Mouse (Mus musculus): Measurements from ENCODE around the gene Syt9. TPM values are rescaled to one million over a fixed set of nuclear protein-coding genes. Genes with fewer than 3 reads are reported as not detected.

The Syt9 gene
- total and polyA plus RNA-seq, 3 experiments, result not detected

- Histone ChIP-seq H3K4me1 (ENCODE audit: control insufficient read depth, insufficient read depth, low read length) (no peaks in the 10 kb centered on the region), H3K27me3 (ENCODE audit: control insufficient read depth, insufficient read depth, low read length) (no peaks in the 10 kb centered on the region), H3K79me2 (replicated peaks; ENCODE audit: control insufficient read depth, insufficient read depth, low read length) (no peaks in the 10 kb centered on the region), H3K27ac (no peak overlapping the region), H3K36me3 (ENCODE audit: control insufficient read depth, insufficient read depth, low read length) (no peaks in the 10 kb centered on the region), H3K9ac (ENCODE audit: low read depth, low read length) (no peak overlapping the region), H3K4me3 (no peak overlapping the region)
- no peak for DNase-seq
- intact Hi-C loops (cut with DNase I), result no loop called here
- WGBS, result 60% methylated on average over 3 of the region's 3 CpGs
- TF ChIP-seq CTCF (IDR thresholded peaks at IDR 0.05), result no peak
- no peak for TF ChIP-seq POLR2A (IDR thresholded peaks at IDR 0.05; ENCODE audit: insufficient read depth, low read depth, low read length)
- no peak for TF ChIP-seq EP300 (IDR thresholded peaks at IDR 0.05; ENCODE audit: insufficient read depth, low read depth, low read length)
Measured at GRCm38 (mm10) chr7:107507920-107508319, 137.4 kb downstream of the Syt9 start.

GRCm38 (mm10) chr7:107509740-107510139, 139.2 kb downstream of the Syt9 start:
- Histone ChIP-seq H3K4me1 (ENCODE audit: control insufficient read depth, insufficient read depth, low read length) (no peaks in the 10 kb centered on the region), H3K9ac (ENCODE audit: low read depth, low read length) (no peak overlapping the region), H3K27me3 (ENCODE audit: control insufficient read depth, insufficient read depth, low read length) (no peaks in the 10 kb centered on the region), H3K79me2 (replicated peaks; ENCODE audit: control insufficient read depth, insufficient read depth, low read length) (no peaks in the 10 kb centered on the region), H3K27ac (no peak overlapping the region), H3K36me3 (ENCODE audit: control insufficient read depth, insufficient read depth, low read length) (no peaks in the 10 kb centered on the region), H3K4me3 (no peak overlapping the region)
- 49% methylated on average over 3 of the region's 3 CpGs for WGBS
- DNase-seq, result no peak
- TF ChIP-seq POLR2A (IDR thresholded peaks at IDR 0.05; ENCODE audit: insufficient read depth, low read depth, low read length), result no peak
- TF ChIP-seq EP300 (IDR thresholded peaks at IDR 0.05; ENCODE audit: insufficient read depth, low read depth, low read length), result no peak
- TF ChIP-seq CTCF (IDR thresholded peaks at IDR 0.05), result no peak
- intact Hi-C loops (cut with DNase I), result no loop called here

- intact Hi-C loops (cut with DNase I), result no loop called here
- TF ChIP-seq POLR2A (IDR thresholded peaks at IDR 0.05; ENCODE audit: insufficient read depth, low read depth, low read length), result no peak
- no peak for TF ChIP-seq CTCF (IDR thresholded peaks at IDR 0.05)
- no peak for TF ChIP-seq EP300 (IDR thresholded peaks at IDR 0.05; ENCODE audit: insufficient read depth, low read depth, low read length)
- no peak overlapping the region for H3K27ac ChIP-seq
- WGBS, result 36% methylated on average over 8 of the region's 8 CpGs
- H3K9ac ChIP-seq (ENCODE audit: low read depth, low read length), result no peak overlapping the region
- DNase-seq, result no peak
- no peaks in the 10 kb centered on the region for H3K36me3 ChIP-seq (ENCODE audit: control insufficient read depth, insufficient read depth, low read length)
- no peaks in the 10 kb centered on the region for H3K4me1 ChIP-seq (ENCODE audit: control insufficient read depth, insufficient read depth, low read length)
- no peaks in the 10 kb centered on the region for H3K79me2 ChIP-seq (replicated peaks; ENCODE audit: control insufficient read depth, insufficient read depth, low read length)
- H3K4me3 ChIP-seq, result no peak overlapping the region
- H3K27me3 ChIP-seq (ENCODE audit: control insufficient read depth, insufficient read depth, low read length), result no peaks in the 10 kb centered on the region
Measured at GRCm38 (mm10) chr7:107516704-107517410, 146.3 kb downstream of the Syt9 start.

- no peak for DNase-seq
- H3K27me3 ChIP-seq (ENCODE audit: control insufficient read depth, insufficient read depth, low read length), result no peaks in the 10 kb centered on the region
- no peak overlapping the region for H3K9ac ChIP-seq (ENCODE audit: low read depth, low read length)
- H3K4me3 ChIP-seq, result no peak overlapping the region
- H3K4me1 ChIP-seq (ENCODE audit: control insufficient read depth, insufficient read depth, low read length), result no peaks in the 10 kb centered on the region
- no peaks in the 10 kb centered on the region for H3K36me3 ChIP-seq (ENCODE audit: control insufficient read depth, insufficient read depth, low read length)
- TF ChIP-seq EP300 (IDR thresholded peaks at IDR 0.05; ENCODE audit: insufficient read depth, low read depth, low read length) (no peak), POLR2A (IDR thresholded peaks at IDR 0.05; ENCODE audit: insufficient read depth, low read depth, low read length) (no peak), CTCF (IDR thresholded peaks at IDR 0.05) (no peak)
- intact Hi-C loops (cut with DNase I), result no loop called here
- H3K27ac ChIP-seq, result no peak overlapping the region
- no peaks in the 10 kb centered on the region for H3K79me2 ChIP-seq (replicated peaks; ENCODE audit: control insufficient read depth, insufficient read depth, low read length)
- WGBS, result 63% methylated on average over 12 of the region's 12 CpGs
Measured at GRCm38 (mm10) chr7:107519256-107520025, 148.9 kb downstream of the Syt9 start.

- WGBS, result 76% methylated on average over 6 of the region's 6 CpGs
- H3K4me3 ChIP-seq, result no peak overlapping the region
- H3K36me3 ChIP-seq (ENCODE audit: control insufficient read depth, insufficient read depth, low read length), result no peaks in the 10 kb centered on the region
- H3K9ac ChIP-seq (ENCODE audit: low read depth, low read length), result no peak overlapping the region
- no peak overlapping the region for H3K27ac ChIP-seq
- no peaks in the 10 kb centered on the region for H3K79me2 ChIP-seq (replicated peaks; ENCODE audit: control insufficient read depth, insufficient read depth, low read length)
- DNase-seq, result no peak
- no peaks in the 10 kb centered on the region for H3K27me3 ChIP-seq (ENCODE audit: control insufficient read depth, insufficient read depth, low read length)
- no peaks in the 10 kb centered on the region for H3K4me1 ChIP-seq (ENCODE audit: control insufficient read depth, insufficient read depth, low read length)
- intact Hi-C loops (cut with DNase I), result no loop called here
- no peak for TF ChIP-seq POLR2A (IDR thresholded peaks at IDR 0.05; ENCODE audit: insufficient read depth, low read depth, low read length)
- TF ChIP-seq CTCF (IDR thresholded peaks at IDR 0.05), result no peak
- no peak for TF ChIP-seq EP300 (IDR thresholded peaks at IDR 0.05; ENCODE audit: insufficient read depth, low read depth, low read length)
Measured at GRCm38 (mm10) chr7:107521411-107521810, 150.9 kb downstream of the Syt9 start.

GRCm38 (mm10) chr7:107526299-107526698, 155.8 kb downstream of the Syt9 start:
- H3K9ac ChIP-seq (ENCODE audit: low read depth, low read length), result no peak overlapping the region
- no peaks in the 10 kb centered on the region for H3K27me3 ChIP-seq (ENCODE audit: control insufficient read depth, insufficient read depth, low read length)
- DNase-seq, result peak; percentile 6 to 21
- whole genome bisulfite sequencing, result 3% methylated on average over 1 of the region's 1 CpGs
- H3K79me2 ChIP-seq (replicated peaks; ENCODE audit: control insufficient read depth, insufficient read depth, low read length), result no peaks in the 10 kb centered on the region
- no peak overlapping the region for H3K4me3 ChIP-seq
- no peaks in the 10 kb centered on the region for H3K4me1 ChIP-seq (ENCODE audit: control insufficient read depth, insufficient read depth, low read length)
- no peak overlapping the region for H3K27ac ChIP-seq
- no peaks in the 10 kb centered on the region for H3K36me3 ChIP-seq (ENCODE audit: control insufficient read depth, insufficient read depth, low read length)
- intact Hi-C loops (cut with DNase I), result no loop called here
- peak; percentile 68 for TF ChIP-seq CTCF (IDR thresholded peaks at IDR 0.05)
- no peak for TF ChIP-seq POLR2A (IDR thresholded peaks at IDR 0.05; ENCODE audit: insufficient read depth, low read depth, low read length)

Data from heart, adult 2 months (tissue).